Mouse (Mus musculus): Measurements from ENCODE around the gene Maoa. TPM values are rescaled to one million over a fixed set of nuclear protein-coding genes. Genes with fewer than 3 reads are reported as not detected.

The Maoa gene
- 13.0 and 14.6 TPM in 2 replicates for polyA plus RNA-seq (2012; rRNA removed)

DNA sequence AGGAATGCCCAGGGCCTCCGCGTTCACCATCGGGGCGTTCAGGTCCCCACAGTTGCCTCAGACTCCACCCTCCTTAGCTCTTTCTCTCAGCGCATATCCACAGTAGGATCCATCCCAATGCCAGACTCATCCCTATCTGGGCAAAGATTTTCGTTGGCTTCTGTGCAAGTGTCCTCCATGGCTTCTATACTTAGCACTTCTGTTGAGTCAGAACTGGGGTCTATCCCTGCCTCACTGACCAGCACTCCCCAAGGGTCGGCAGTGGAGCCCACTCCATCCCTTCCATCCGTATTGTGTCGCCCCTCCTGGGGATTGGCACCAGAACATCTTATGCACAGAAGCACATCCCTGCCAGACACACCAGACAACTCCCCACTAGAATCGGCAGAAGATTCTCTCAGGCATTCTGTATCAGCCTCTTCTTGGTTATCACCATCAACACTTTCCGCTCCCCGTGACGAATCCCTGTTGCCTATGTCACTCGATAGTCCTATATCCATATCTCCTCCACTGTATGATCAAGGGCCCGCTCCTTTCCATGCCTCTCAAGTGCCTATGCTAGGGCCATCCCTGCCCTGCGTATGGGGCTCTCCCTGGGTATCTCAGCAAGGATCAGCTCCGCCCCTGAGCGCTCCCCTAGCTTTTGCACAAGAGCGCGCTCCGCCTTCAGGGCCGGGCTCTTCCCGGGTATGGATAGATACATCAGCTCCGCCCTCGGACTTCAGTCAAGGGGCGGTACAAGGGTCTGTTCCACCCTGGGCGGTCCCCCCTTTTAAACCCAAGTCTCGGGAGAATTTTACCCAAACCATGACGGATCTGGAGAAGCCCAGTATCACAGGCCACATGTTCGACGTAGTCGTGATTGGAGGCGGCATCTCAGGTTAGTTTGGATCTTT, at the start of gene Maoa:
Maoa (plus strand) TSS at position 665 of the 896 bp plus-strand sequence.
- peak; percentile 92 for DNase-seq (ENCODE audit: low read depth)
- TF ChIP-seq POLR2A (IDR thresholded peaks at IDR 0.05; ENCODE audit: borderline replicate concordance, extremely low read depth, insufficient read depth, insufficient read length, poor library complexity, severe bottlenecking) (peak; percentile 7; the same call in 1 of the 2 replicates), CTCF (IDR thresholded peaks at IDR 0.05; ENCODE audit: borderline replicate concordance, extremely low read depth, insufficient read depth, insufficient read length) (no peak)

DNA sequence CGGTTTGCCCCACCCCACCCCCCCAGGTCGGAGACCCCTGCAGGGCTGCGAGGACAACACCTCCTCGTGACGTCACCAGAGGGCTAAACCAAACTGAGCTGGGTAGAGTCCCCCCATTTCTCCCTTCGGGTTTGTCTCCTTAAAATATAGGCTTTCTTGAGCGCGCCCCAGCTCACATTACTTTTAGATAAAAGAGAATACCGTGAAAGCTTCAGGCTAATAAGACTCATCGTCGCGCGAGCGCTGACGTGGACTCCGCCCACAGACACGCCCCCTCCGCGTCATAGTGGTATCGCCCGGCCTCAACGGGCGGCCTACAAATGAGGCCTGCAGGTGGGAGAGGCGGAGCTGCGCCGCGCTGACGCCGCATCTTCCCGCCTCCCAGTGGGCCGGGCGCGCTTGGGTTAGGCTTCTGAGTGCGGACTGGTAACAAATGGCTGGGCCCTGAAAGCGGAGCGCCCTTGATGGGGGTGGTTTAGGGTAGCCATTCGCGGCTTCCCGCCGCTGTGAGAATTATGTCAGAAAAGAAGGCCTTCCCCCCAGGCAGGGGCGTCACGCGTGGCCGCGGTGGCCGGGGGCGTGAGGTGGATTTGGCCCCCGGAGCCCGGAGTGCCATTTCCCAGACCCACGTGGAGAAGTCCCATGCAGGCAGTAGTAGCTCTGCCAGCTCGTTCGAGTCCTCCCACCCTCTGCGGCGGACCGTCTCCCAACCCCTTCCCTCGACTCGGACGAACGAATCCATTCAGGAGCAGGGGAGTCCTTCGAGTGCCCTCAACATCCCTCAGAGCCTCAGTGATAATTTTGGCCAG, 1.1 kb upstream of the Maoa start:
- DNase-seq (ENCODE audit: low read depth): peak; percentile 96

DNA sequence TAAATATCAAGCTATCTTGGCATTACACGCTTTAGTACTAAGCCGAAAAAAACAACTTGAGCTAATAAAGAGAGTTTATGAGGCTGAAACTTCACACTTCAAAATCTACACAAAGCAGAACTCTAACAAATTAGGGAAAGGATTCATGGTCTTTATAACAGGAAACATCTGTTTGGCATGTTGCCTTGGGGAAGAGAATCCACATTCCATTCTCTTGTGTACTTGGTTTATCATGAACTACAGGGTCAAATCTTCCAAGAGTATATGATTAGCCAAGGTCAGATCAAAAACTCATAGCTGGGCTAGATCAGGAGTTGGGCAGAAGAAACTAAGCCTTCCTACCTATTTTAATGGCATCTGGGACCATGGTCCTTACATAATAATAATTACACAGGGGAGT, 37.0 kb downstream of the Maoa start:
- TF ChIP-seq POLR2A (IDR thresholded peaks at IDR 0.05; ENCODE audit: borderline replicate concordance, extremely low read depth, insufficient read depth, insufficient read length, poor library complexity, severe bottlenecking): no peak
- no peak for TF ChIP-seq CTCF (IDR thresholded peaks at IDR 0.05; ENCODE audit: borderline replicate concordance, extremely low read depth, insufficient read depth, insufficient read length)
- DNase-seq (ENCODE audit: low read depth): peak; percentile 0

More for the DNA sequence above, 1.1 kb upstream of the Maoa start:
- TF ChIP-seq POLR2A (IDR thresholded peaks at IDR 0.05; ENCODE audit: borderline replicate concordance, extremely low read depth, insufficient read depth, insufficient read length, poor library complexity, severe bottlenecking): peak; percentile 46; the same call in 1 of the 2 replicates
- TF ChIP-seq CTCF (IDR thresholded peaks at IDR 0.05; ENCODE audit: borderline replicate concordance, extremely low read depth, insufficient read depth, insufficient read length): peak; percentile 17; the same call in 1 of the 2 replicates

GRCm38 (mm10) chrX:16706094-16706493, 86.6 kb downstream of the Maoa start:
- TF ChIP-seq CTCF (IDR thresholded peaks at IDR 0.05; ENCODE audit: borderline replicate concordance, extremely low read depth, insufficient read depth, insufficient read length) (no peak), POLR2A (IDR thresholded peaks at IDR 0.05; ENCODE audit: borderline replicate concordance, extremely low read depth, insufficient read depth, insufficient read length, poor library complexity, severe bottlenecking) (no peak)
- no peak for DNase-seq (ENCODE audit: low read depth)

- DNase-seq (ENCODE audit: low read depth): no peak
- no peak for TF ChIP-seq POLR2A (IDR thresholded peaks at IDR 0.05; ENCODE audit: borderline replicate concordance, extremely low read depth, insufficient read depth, insufficient read length, poor library complexity, severe bottlenecking)
- TF ChIP-seq CTCF (IDR thresholded peaks at IDR 0.05; ENCODE audit: borderline replicate concordance, extremely low read depth, insufficient read depth, insufficient read length): no peak
These were observed 94.5 kb downstream of the Maoa start for GRCm38 (mm10) chrX:16714033-16714432.

Other genes with a start within 250 kb of the Maoa start
- gene Cypt1, start 96.8 kb upstream of the Maoa start, polyA plus RNA-seq (2012; rRNA removed): not detected in 2 replicates
- 1.7 and 2.2 TPM in 2 replicates for gene Maob, start 197.7 kb downstream of the Maoa start, polyA plus RNA-seq (2012; rRNA removed)